Mouse (Mus musculus): Measurements from ENCODE around the gene Rogdi. TPM values are rescaled to one million over a fixed set of nuclear protein-coding genes. Genes with fewer than 3 reads are reported as not detected.

Rogdi gene
- polyA plus RNA-seq, 1 experiment from 2014 or later, result 65.8 TPM

DNA sequence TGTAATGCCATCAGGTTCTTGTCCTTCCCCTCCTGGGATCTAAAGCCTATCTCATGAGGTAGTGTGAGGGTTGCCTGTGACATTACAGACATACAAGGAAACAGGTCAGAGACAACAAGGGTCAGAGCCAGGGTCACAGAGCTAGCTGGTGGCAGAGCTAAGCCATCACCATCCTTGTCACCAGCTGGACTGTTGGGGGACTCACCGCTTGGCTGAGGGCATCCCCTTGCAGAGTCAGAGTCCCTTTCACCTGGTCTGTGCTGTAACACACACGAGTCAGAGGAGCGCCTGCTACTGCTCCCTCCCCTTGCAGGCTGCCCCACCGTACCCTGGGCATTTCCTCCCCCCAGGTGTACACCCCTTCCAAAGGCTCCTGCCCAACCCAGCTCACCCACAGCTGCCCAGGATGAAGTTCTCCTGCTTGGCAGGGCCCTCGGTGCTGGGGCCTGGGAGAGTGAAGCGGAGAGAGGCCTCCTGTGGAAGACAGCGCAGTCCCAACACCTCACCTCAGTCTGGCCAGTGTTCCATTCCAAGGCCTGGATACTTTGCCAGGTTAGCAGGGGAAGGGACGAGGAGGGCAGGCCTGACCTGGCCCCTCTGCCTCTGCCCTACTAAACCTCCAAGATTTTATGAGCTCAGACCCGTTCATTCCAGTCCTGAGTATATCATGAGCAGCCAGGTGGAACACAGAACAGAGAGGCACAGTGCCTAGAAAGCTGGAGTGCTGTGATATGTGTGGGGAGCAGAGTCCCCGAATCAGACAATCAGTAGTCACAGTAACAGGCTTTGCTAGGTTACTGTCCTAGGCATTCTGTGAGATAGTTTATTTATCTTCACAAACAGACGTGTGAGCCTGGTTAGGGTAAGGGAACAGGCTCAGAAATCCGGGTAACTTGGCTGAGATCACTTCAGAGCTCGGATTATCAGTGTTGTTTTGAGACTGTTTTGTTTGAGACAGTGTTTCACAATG is 1.0 kb downstream of the Rogdi start:
- no peaks in the 10 kb centered on the region for H3K27me3 ChIP-seq
- no peak for ATAC-seq (ENCODE audit: insufficient number of reproducible peaks, insufficient read depth, low FRiP score, low TSS enrichment, low read depth)
- H3K4me2 ChIP-seq, result peak overlapping the region; percentile 83
- 55% methylated on average over 13 of the region's 13 CpGs for WGBS
- H3K36me3 ChIP-seq, result peaks cover 50% of the 10 kb centered on the region
- peak overlapping the region; percentile 81 for H3K9ac ChIP-seq
- H3K9me3 ChIP-seq, result no peaks in the 10 kb centered on the region
- H3K4me1 ChIP-seq, result peaks cover 14% of the 10 kb centered on the region
- peak overlapping the region; percentile 70 for H3K4me3 ChIP-seq
- H3K27ac ChIP-seq, result no peak overlapping the region

DNA sequence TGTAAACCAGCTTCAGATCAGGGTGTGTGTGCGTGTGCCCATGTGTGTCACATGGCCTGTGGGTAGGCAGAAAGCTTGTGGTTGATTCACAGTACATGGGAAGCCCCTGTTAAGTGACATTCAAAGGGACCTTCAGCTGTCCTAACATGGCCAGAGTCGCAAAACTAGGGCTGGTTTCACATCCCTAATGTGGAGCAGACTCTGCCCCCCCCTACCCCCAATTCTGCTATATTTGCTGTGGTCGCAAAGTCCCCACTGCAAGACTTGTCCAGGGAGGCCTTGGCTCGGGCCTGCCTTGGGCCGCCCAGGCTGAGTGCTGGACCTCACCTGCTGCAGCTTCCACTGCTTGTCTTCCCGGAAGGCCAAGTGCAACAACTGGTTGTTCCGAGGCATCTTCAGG is 2.1 kb downstream of the Rogdi start:
- peaks cover 40% of the 10 kb centered on the region for H3K36me3 ChIP-seq
- no peaks in the 10 kb centered on the region for H3K9me3 ChIP-seq
- WGBS, result 83% methylated on average over 7 of the region's 7 CpGs
- H3K27me3 ChIP-seq, result no peaks in the 10 kb centered on the region
- H3K9ac ChIP-seq, result no peak overlapping the region
- peaks cover 14% of the 10 kb centered on the region for H3K4me1 ChIP-seq
- no peak overlapping the region for H3K27ac ChIP-seq
- no peak overlapping the region for H3K4me3 ChIP-seq
- H3K4me2 ChIP-seq, result no peak overlapping the region
- no peak for ATAC-seq (ENCODE audit: insufficient number of reproducible peaks, insufficient read depth, low FRiP score, low TSS enrichment, low read depth)

DNA sequence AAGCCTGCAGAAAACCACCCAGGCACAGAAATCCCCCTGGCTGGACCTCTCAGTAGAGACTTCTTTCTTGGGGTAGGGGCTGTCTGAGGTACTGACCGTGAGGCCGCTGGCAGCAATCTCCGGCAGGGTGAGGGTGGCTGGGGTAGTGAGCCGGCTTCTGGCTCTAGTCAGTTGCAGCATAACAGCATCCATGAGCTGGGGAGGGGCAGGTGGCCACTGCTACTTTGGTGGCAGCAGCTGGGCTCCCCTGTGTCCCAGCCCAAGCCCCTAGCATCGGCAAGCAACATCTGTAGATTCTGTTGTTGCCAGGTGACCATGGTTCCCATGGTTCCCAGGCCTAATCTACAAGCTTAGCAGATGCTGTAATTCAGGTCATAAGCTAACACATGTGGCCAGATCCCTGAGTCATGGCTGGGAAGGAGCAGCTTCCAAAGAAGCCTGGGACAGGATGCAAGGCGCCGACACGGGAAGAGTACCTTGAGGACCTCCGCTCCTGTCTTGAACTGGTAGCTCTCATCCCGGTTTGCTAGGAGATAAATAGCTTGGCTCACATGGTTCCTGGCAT is 2.9 kb downstream of the Rogdi start:
- H3K27me3 ChIP-seq, result no peaks in the 10 kb centered on the region
- WGBS, result 90% methylated on average over 10 of the region's 10 CpGs
- no peak for ATAC-seq (ENCODE audit: insufficient number of reproducible peaks, insufficient read depth, low FRiP score, low TSS enrichment, low read depth)
- no peak overlapping the region for H3K4me3 ChIP-seq
- H3K36me3 ChIP-seq, result peaks cover 31% of the 10 kb centered on the region
- no peak overlapping the region for H3K27ac ChIP-seq
- peaks cover 14% of the 10 kb centered on the region for H3K4me1 ChIP-seq
- no peak overlapping the region for H3K4me2 ChIP-seq
- H3K9ac ChIP-seq, result no peak overlapping the region
- no peaks in the 10 kb centered on the region for H3K9me3 ChIP-seq

DNA sequence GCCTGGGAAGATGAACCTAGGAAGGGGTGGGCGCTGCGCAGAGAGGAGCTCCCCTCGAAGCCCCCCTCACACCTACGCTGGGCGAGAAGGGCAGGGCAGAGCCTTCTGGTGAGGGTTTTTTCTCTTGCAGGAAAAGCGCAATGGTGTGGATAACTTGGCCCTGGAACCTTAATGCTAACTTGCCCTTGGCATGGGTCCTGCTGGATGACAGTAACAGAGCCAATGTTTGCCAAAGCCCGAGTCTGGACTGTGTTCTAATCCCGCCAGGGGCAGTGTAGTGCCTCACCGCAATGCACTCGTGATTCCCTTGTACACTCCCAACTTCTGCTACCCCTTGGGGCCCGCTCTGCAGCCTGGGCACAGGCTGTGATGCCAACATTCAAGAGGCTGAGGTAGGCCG is 5.3 kb downstream of the Rogdi start:
- H3K27ac ChIP-seq, result no peak overlapping the region
- peaks cover 14% of the 10 kb centered on the region for H3K4me1 ChIP-seq
- H3K9ac ChIP-seq, result no peak overlapping the region
- peaks cover 18% of the 10 kb centered on the region for H3K36me3 ChIP-seq
- WGBS, result 79% methylated on average over 12 of the region's 12 CpGs
- no peak for ATAC-seq (ENCODE audit: insufficient number of reproducible peaks, insufficient read depth, low FRiP score, low TSS enrichment, low read depth)
- H3K27me3 ChIP-seq, result no peaks in the 10 kb centered on the region
- no peak overlapping the region for H3K4me3 ChIP-seq
- H3K4me2 ChIP-seq, result no peak overlapping the region
- no peaks in the 10 kb centered on the region for H3K9me3 ChIP-seq

DNA sequence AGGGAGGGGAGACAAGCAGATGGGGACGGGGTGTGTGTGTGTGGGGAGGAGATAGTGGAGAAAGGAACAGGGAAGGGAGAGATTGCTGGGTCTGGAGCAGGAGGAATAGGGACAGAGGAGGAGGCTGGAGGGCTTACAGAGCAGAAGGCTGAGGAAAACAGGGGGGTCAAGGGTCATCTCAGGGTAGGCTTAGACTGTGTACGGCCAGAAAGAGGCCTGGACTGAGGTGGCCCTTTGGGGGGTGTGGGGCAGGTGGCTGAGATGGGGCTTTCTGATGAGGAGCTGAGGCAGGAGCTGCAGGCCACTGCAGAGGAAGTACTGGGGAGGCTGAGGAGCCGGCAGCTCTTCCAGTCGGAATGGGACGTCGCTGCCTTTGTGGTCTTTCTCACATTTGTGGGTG is 5.9 kb downstream of the Rogdi start:
- 48% methylated on average over 6 of the region's 6 CpGs for WGBS
- Histone ChIP-seq H3K36me3 (peaks cover 18% of the 10 kb centered on the region), H3K9ac (0 out of 2 replicates have a peak overlapping the region, but pooled peaks have one; percentile 36), H3K4me1 (peaks cover 9% of the 10 kb centered on the region), H3K9me3 (no peaks in the 10 kb centered on the region), H3K4me3 (no peak overlapping the region), H3K4me2 (peak overlapping the region; percentile 17; the same call in 1 of the 2 replicates), H3K27ac (no peak overlapping the region), H3K27me3 (no peaks in the 10 kb centered on the region)
- no peak for ATAC-seq (ENCODE audit: insufficient number of reproducible peaks, insufficient read depth, low FRiP score, low TSS enrichment, low read depth)

DNA sequence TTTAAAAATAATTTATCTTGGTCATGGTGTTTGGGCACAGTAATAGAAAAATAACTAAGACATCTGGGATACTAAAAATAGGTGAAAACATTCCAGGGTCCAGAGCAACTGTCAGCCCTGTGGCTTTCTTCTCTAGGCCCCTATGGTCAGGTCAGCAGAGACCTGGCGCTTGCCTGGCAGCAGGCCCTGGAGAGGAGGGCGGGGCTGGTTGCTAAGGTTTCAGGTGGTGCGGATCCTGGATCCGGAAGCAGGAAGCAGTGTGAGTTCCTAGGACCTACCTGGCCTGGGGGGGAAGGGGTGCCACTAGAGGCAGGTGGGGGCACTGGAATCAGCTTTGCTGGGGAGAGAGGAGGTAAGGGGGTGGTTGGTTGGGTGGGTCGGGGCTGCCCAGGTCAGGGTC is 6.3 kb downstream of the Rogdi start, which contains the start of gene Smim22:
TSS of gene Smim22 (plus strand) at position 222 of the 400 bp plus-strand sequence.
- 37% methylated on average over 5 of the region's 5 CpGs for WGBS
- no peak for ATAC-seq (ENCODE audit: insufficient number of reproducible peaks, insufficient read depth, low FRiP score, low TSS enrichment, low read depth)
- no peaks in the 10 kb centered on the region for H3K9me3 ChIP-seq
- H3K9ac ChIP-seq, result 0 out of 2 replicates have a peak within 1 kb of the TSS, but pooled peaks have one; percentile 36
- no peak within 1 kb of the TSS for H3K27ac ChIP-seq
- peaks cover 18% of the 10 kb centered on the region for H3K36me3 ChIP-seq
- peaks cover 5% of the 10 kb centered on the region for H3K4me1 ChIP-seq
- peak within 1 kb of the TSS; percentile 17; the same call in 1 of the 2 replicates for H3K4me2 ChIP-seq
- no peak within 1 kb of the TSS for H3K4me3 ChIP-seq
- no peaks in the 10 kb centered on the region for H3K27me3 ChIP-seq

DNA sequence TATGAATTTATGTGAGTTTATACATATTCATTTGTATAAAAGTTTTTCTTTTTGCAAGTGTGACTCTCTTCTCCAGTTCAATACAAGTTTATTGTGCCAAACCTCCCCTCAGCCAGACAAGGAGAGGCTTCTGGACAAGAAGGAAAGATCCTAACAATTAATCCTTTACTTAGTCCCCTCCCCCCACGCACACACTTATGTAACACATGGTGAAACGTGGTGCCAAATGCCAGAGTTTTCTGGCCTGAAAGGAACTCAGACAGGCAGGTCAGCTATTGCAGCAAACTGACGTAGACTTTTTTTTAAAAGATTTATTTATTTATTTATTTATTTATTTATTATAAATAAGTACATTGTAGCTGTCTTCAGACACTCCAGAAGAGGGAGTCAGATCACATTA is 12.7 kb downstream of the Rogdi start:
- no peak for ATAC-seq (ENCODE audit: insufficient number of reproducible peaks, insufficient read depth, low FRiP score, low TSS enrichment, low read depth)
- H3K4me2 ChIP-seq, result no peak overlapping the region
- WGBS, result 64% methylated on average over 3 of the region's 3 CpGs
- H3K4me3 ChIP-seq, result no peak overlapping the region
- H3K9me3 ChIP-seq, result no peaks in the 10 kb centered on the region
- H3K4me1 ChIP-seq, result 0 out of 2 replicates have a peak, but pooled peaks cover 4% of the 10 kb centered on the region
- no peak overlapping the region for H3K27ac ChIP-seq
- no peak overlapping the region for H3K9ac ChIP-seq
- H3K27me3 ChIP-seq, result no peaks in the 10 kb centered on the region
- no peaks in the 10 kb centered on the region for H3K36me3 ChIP-seq

DNA sequence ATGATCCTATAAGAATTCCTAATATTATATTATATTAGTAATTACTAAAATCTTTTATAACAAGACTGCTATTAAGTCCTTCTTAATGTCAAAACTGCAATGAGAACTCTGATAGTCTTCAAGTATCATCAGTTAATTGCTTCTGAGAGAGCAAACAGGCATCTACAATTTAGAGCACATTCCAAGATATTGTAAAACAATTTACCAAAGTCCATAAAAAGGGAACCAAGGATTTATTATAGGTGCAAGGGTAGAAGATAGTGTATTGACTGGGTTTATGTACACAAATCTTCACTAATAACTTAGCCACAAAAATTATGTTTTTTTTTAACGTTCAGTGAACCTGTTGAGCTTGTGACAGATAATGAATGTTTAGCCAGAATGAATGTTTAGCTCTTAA is 14.4 kb downstream of the Rogdi start:
- no peak overlapping the region for H3K9ac ChIP-seq
- no peaks in the 10 kb centered on the region for H3K27me3 ChIP-seq
- no peak overlapping the region for H3K4me3 ChIP-seq
- no peak overlapping the region for H3K4me2 ChIP-seq
- no peaks in the 10 kb centered on the region for H3K36me3 ChIP-seq
- H3K4me1 ChIP-seq, result 0 out of 2 replicates have a peak, but pooled peaks cover 4% of the 10 kb centered on the region
- H3K9me3 ChIP-seq, result no peaks in the 10 kb centered on the region
- WGBS, result 75% methylated on average over 1 of the region's 1 CpGs
- H3K27ac ChIP-seq, result no peak overlapping the region
- ATAC-seq (ENCODE audit: insufficient number of reproducible peaks, insufficient read depth, low FRiP score, low TSS enrichment, low read depth), result no peak

DNA sequence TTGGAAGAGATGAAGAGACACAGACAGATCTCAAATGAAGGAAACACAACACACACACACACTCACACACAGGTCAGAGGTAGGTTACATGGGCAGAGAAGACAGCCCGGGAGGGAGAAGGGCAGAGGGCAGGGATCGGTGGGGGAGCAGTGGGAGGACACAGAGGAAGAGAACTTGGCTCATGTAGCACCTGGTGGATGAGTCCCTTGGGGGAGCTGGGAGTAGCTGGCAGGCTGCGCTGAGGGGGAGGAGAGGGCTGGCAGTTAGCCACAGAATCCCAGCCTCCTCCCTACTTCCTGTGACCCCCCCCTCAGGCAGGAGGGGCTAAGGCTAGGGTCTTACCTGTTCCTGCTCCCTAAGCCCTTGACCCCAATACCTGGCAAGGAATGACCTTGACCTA is 15.8 kb downstream of the Rogdi start, which contains the start of gene Sept12:
TSS of gene Sept12 (minus strand) at position 300 of the 400 bp plus-strand sequence.
- Histone ChIP-seq H3K4me2 (no peak within 1 kb of the TSS), H3K9ac (no peak within 1 kb of the TSS), H3K4me3 (no peak within 1 kb of the TSS), H3K9me3 (no peaks in the 10 kb centered on the region), H3K27ac (no peak within 1 kb of the TSS), H3K4me1 (0 out of 2 replicates have a peak, but pooled peaks cover 4% of the 10 kb centered on the region), H3K27me3 (no peaks in the 10 kb centered on the region), H3K36me3 (no peaks in the 10 kb centered on the region)
- WGBS, result 34% methylated on average over 3 of the region's 3 CpGs
- no peak for ATAC-seq (ENCODE audit: insufficient number of reproducible peaks, insufficient read depth, low FRiP score, low TSS enrichment, low read depth)

DNA sequence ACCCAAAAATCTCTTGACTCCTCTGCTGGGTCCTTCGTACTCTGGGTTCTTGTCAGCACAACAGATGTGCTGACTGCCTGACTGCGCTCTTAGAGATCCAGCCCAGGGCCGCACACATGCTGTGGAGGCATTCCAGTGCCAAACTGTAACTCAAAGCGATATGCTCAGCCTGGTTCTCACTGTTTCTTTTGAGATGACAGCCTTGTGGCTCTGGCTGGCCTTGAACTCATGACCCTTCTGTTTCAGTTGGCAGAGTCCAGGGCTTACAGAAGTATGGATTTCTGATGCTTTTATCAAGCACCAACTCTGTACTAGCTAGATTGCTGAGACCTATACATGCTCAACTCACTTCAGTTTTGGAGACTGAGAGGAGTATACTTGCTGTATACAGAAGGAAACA is 20.1 kb downstream of the Rogdi start:
- Histone ChIP-seq H3K4me1 (0 out of 2 replicates have a peak, but pooled peaks cover 4% of the 10 kb centered on the region), H3K36me3 (no peaks in the 10 kb centered on the region), H3K9me3 (no peaks in the 10 kb centered on the region), H3K27me3 (no peaks in the 10 kb centered on the region), H3K27ac (no peak overlapping the region), H3K4me3 (no peak overlapping the region), H3K4me2 (no peak overlapping the region), H3K9ac (no peak overlapping the region)
- ATAC-seq (ENCODE audit: insufficient number of reproducible peaks, insufficient read depth, low FRiP score, low TSS enrichment, low read depth), result no peak
- WGBS, result 82% methylated on average over 4 of the region's 4 CpGs

DNA sequence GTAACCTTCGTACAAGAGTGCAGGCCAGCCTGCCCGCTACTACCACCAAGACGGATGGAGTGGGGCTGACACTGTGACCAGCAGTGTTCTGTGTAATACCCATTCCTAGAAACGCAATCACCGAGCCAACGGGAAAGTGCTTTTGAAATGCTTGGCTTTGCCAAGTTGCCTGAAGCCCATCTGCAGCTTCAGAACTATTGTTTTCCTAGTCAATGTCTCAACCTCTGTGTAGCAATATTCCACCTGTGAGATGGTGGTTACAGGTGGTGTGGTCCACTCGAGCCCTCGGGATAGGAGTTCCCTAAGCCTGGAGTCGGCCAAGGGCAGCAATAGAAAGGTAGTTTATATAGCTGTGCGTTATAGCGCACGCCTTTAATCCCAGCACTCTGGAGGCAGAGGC is 28.6 kb downstream of the Rogdi start:
- no peak for ATAC-seq (ENCODE audit: insufficient number of reproducible peaks, insufficient read depth, low FRiP score, low TSS enrichment, low read depth)
- H3K4me3 ChIP-seq, result no peak overlapping the region

More for the DNA sequence above, 28.6 kb downstream of the Rogdi start:
- no peaks in the 10 kb centered on the region for H3K9me3 ChIP-seq
- no peak overlapping the region for H3K9ac ChIP-seq
- 90% methylated on average over 12 of the region's 12 CpGs for WGBS
- no peaks in the 10 kb centered on the region for H3K4me1 ChIP-seq
- no peaks in the 10 kb centered on the region for H3K27me3 ChIP-seq
- no peak overlapping the region for H3K27ac ChIP-seq
- H3K4me2 ChIP-seq, result no peak overlapping the region
- H3K36me3 ChIP-seq, result no peaks in the 10 kb centered on the region

All from embryonic facial prominence, embryonic 13.5 days (tissue).